Mouse (Mus musculus) natural killer cell, adult 2 months (primary cell): Measurements from ENCODE around the gene Ocrl.

Experiments used
- DNase-seq, 2 experiments: peaks; one replicate each; pipeline ENCODE4 v3.0.0; 2022; ENCODE audit warnings: low spot score in 2 of 2

The Ocrl gene

DNA sequence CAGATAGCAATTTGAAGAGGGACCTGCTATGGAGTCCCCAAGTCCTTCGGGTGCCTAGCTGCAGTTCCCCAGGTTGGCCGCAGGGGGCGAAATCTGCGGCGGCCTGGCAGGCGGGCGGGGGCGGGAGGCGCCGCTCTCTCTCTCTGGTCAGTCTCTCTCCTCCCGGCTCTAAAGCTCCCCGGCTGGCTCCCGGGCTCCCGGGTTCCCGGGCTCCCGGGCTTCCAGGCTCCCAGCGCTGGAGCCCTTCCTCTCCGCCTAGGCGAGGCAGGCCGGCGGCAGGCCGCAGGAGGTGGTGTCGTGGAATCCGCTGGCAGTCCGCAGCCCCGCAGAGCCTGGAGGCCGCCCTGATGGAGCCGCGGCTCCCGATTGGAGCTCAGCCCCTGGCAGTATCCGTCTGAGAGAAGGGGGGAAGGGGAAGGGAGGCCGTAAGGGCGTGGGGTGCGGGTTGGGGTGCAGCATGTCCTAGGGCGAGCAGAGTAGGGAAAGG lies at the start of gene Ocrl:
TSS of gene Ocrl (plus strand) at position 82 of the 487 bp plus-strand sequence.
- DNase-seq: peak; percentile 55 to 60

DNA sequence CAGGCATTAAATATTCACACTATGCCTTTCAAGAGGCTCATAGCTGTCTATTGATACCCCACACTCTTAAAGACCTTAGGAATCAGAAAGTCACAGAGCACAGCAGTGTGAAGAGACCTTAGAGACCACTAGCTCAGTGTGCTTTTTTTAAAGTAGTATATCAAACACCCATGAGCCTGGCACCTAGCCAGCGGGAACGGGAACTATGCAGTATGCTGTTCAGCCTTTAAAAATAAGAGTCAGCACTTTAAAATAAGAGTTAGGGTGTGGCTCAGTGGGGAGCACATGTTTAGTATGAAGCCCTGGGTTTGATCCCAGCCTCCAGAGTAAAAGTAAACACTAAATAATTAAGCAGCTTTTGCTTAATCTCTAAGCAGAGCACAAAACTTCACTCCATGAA lies 32.1 kb upstream of the Ocrl start:
- no peak for DNase-seq

DNA sequence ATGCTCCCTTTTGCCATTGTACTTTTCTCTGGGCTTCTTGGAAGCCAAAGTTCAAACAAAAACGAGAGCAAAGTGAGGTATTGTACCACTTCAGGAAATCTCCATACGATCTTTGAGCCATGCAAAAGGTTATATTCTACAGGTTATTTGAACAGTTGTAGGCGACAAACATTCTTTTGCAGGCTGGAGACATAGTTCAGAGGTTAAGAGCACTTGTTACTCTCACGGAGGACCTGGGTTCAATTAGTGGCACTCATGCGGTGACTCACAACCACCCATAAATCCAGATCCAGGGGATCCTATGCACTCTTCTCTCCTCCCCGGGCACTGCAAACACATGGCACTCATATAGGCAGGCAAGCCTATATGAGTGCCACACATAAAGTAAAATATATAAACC lies 29.4 kb upstream of the Ocrl start:
- DNase-seq: no peak

DNA sequence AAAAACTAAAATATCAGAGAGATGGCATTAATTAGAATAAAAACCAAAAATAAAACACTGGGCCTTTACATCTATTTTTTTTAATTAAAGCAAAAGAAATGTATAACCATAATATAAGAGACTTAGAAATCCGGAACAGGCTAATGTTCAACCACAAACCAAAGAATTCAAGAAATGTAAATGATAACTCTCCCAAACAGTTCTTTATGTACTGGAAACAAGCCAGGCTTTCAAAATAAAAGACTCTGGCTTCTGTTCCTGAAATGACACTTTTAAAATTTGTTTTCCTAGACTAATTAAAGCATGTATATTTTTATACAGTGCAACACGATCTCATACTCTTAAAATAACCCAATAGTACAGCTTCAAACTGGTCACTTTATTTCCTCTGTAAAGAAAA lies 24.8 kb upstream of the Ocrl start:
- DNase-seq: no peak

GRCm38 (mm10) chrX:47891243-47891906 lies 20.8 kb upstream of the Ocrl start:
- no peak for DNase-seq

GRCm38 (mm10) chrX:47891907-47892430 lies 20.2 kb upstream of the Ocrl start:
- DNase-seq: no peak

DNA sequence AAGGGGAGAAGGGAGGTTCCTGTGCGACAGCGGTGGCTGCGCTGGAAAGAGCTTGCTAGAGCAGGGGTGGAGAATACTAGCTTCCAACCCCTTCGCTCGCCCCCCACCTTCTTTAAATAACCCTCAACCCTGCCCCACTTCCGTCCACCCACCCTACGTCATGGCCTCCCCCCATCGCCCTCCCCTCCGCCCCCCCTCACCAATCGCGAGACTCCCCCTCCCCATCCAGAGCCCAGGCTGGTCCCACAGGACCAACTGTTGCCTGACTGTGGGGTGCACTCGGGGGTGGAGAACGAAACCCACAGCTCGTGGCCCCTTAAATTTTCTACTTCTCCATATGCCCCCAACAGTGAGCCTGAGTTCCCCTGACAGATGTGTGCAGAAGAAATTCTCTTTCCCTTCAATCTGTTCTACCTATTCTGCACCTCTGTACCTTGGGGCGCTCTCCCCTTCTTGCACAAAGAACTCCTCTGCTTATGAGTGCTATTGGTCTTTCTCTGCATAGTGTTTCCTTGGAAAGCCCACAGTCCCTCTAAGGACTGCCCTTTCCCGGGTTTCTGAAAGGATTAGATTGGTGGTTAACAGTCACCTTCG lies 19.7 kb upstream of the Ocrl start, which contains the start of gene Smarca1:
TSS of gene Smarca1 (minus strand) at position 544 of the 594 bp plus-strand sequence.
- DNase-seq: no peak

DNA sequence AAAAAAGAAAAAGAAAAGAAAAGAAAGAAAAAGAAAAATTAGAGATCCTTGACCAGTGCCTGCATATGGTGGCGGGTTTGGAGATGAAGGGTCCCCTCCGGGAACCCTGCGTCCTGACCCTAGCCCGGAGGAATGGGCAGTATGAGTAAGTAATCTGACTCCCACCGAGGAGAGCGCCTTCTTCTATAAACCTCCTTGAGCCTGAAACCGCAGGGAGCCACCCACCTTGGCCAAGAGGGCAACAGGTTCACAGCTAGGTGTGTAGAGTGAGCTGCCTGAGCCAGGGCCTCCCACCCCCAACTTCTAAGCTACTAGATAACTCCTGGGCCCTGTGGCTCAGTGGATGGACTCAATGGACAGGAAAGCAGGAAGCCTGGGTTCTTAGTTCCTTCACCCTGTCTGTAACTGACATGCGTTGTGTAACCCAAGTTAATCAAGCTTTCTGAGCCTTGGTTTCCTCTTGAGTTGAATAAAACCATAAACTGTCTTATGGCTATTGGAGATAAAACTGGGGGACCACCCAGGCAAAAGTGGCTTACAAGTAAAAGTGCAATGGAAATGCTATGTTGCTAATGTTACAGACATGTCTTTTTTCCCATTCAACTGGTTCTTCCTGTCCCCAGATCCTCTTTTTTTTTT lies 836 bp downstream of the Ocrl start:
- peak in 1 of 2 experiments; percentile 1 for DNase-seq

DNA sequence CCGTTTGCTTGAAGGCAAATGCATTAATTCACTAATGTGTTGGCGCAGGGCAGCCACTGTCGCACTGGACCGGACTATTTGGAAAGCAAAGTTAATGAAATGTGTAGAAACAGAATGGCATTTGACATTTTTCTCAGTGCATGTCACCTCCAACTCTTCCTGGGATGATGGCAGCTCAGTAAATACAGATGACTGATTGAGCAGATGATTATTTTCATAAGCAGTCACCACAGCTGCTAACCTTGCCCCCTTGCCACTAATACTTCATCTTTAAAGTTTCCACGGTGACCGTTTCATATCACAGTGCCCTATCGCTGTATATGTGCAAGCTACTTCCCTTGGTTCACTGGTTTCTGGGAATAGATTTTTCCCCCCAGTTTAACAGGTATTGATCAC lies 1.4 kb downstream of the Ocrl start:
- DNase-seq: no peak

GRCm38 (mm10) chrX:47916831-47917230 lies 4.6 kb downstream of the Ocrl start:
- no peak for DNase-seq

DNA sequence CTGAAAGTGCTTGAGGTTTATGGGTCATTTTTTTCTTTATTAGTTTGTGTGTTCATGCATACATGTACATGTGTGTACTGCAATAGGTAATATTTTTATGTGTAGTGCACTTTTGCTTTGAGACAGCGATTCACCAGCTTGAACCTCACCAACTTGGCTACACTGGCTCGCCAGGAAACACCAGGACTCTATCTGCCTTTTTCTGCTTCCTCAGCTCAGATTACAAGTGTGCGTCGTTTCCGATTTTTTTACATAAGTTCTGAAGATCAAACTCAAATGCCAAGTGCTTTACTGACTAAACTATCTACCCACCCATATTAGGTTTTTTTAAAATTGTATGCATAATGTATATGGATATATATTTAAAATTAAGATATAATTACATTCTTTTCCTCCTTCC lies 8.4 kb downstream of the Ocrl start:
- DNase-seq: no peak

GRCm38 (mm10) chrX:47927981-47928380 lies 15.8 kb downstream of the Ocrl start:
- DNase-seq: no peak

- no peak for DNase-seq
Observed at GRCm38 (mm10) chrX:47930449-47930848, 18.3 kb downstream of the Ocrl start.

GRCm38 (mm10) chrX:47934352-47934751 lies 22.2 kb downstream of the Ocrl start:
- DNase-seq: no peak

DNA sequence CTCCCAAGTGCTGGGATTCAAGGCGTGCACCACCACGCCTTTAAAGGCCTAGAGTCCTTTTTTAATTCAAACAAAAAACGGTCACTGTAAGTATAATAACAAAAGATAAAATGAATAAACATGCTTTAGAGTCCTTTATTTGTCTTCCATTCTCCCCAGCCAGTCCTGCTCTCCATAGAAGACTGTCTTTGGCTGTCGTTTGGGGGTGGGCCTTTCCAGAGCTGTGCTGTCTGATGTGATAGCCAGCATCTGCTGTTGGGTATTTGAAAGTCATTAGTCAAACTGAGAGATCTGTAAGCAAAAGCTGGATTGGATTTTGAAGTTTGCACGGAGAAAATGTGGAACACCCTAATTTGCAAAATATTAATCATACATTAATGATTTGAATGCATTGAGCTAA lies 24.7 kb downstream of the Ocrl start:
- DNase-seq: no peak

DNA sequence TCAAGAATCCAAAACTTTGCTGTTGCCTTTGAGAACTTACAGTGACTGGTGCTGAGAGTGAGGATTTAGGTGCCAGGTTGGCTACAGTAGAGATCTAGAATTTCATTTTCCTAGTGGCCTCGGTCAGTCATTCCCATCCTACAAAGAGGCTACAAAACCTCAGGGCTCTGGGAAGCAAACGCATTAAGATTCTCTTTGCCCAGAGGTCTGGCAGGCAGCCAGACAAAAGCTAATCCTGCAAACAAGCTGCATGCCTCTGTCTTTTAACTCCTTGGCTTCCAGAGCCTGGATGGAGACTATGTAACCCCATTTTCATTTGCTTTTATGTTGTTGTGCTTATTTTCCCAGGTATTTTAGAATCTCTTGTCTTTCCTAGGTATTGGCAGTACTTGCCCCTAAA lies 25.6 kb downstream of the Ocrl start:
- no peak for DNase-seq

DNA sequence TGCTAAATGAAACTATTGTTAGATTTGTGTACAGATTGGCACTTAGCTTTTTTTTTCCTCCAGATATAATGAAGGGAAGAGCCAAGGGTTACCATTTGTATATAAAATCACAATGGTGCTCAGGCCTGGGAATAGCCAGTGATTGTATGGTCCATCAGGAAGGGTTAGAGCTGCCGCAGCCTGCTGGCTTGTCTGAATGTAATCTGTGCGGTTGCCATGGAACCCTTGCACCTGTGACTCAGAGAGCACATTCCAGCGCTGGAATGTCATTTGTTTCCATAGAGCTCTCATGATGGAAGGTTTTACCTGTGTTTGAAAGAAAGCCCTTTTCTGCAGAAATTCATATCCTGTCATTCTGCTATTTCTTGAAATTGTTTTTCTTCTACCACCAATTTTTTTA lies 37.5 kb downstream of the Ocrl start:
- DNase-seq: no peak

- no peak for DNase-seq
Observed at GRCm38 (mm10) chrX:47962579-47962978, 50.4 kb downstream of the Ocrl start.

DNA sequence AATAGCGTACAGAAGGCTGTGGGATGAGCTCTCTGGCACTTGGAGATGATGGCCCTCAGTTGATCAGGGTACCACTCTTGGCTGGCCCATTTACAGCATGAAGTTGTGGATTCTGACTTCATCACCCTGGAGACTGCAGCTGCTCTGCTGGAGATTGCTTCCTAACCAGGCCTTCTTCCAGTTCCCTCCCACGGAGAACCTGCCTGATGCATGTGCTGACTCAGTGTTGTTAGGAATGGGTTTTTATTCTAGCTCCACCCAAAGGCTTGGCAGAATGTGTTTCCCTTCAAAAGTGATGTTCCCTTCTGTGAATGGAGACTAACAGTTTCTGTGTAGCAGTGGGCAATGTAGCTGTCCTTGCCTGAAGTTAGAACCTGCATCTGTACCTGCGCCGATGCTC lies 58.2 kb downstream of the Ocrl start:
- DNase-seq: no peak

DNA sequence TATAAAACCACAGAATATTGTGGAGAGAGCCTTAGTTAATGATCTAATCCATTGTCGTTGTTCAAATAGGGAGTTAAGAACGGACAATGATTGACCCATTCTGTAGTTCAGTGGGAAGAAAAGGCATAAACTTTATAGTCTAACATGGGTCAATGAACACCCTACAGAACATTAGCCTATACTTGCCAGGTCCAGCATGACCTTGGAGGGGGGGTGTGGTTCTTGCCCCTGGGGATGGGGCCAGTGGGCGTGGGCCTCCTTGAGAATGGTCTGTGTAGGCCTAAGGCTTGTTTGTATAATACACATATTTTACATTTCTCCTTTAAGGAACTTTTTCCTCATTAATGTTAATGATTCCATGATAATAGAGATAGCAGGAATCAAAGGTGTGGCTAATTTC lies 58.7 kb downstream of the Ocrl start:
- no peak for DNase-seq

DNA sequence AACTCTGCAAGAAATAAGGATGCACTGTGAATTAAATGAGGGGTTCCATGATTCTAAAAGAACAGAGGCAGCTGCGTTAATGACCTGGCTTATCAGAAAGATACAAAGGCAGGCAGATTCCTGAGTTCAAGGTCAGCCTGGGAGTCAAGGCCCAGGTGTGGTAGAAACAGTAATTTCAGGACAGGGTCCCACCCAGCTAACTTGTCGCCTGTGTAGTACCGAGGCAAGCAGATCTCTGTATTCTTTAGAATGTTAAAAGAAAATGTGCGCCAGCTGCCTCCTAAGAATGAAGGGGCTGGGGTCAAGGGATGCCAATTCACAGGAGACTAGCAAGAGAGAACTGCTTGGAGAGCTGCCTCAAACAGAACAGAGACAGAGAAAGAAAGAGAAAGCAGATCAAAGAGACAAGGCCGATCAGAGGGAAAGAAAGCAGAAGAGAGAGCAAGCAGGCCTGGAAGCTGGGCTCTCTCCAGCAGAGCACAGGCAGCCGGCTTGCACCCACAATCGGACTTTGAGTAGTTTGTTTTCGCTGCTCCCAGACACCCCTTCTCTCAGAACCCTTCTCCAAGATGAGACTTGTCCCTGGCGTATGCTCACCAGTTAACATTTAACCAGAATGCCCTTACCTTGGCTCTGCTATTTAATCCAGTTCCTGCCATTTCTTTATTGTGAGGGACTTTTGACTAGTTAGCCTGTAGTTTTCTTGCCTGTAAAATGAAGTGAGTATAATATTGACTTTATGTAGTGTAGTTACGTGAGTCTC lies 59.4 kb downstream of the Ocrl start:
- DNase-seq: no peak

DNA sequence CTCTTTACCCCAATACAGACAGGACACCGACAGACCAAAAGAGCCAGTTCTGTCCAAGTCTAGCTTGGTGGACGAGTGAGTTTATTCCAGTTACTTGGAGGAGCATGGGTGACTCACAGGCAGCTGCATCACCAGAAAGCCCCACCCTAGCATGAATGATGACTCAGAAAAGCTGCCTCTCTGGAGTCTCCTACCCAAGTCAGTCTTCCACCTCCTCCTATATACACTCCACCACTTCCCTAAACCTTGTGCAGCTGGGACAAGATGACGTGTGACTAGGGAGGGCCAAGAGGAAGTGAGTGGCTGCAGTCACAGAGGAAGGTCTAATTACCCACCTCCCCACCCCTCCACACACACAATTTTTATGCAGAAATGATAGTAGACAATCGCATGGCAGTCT lies 64.4 kb downstream of the Ocrl start:
- DNase-seq: no peak
